Mouse (Mus musculus) lung, embryonic 14.5 days (tissue): ENCODE results near the gene Proser3. TPM values are rescaled to one million over a fixed set of nuclear protein-coding genes. Genes with fewer than 3 reads are reported as not detected.

Experiments
- ATAC-seq: fragments of 200-750 bp; cut with Nextera tagmentation; 2 replicates; pipeline ENCODE4 v1.8.0; 2017; ENCODE audit warnings: mild to moderate bottlenecking, moderate TSS enrichment, moderate library complexity; ENCODE audit not compliant: insufficient read depth
- DNase-seq: peaks from one replicate; pipeline ENCODE4 v3.0.0-alpha.2; 2015
- H3K27ac ChIP-seq: fragments of 300-500 bp; sonication (generic); 2 replicates; pipeline ENCODE4 v1.5.1; 2014; ENCODE audit warnings: low read depth, mild to moderate bottlenecking, moderate library complexity
- H3K27me3 ChIP-seq: fragments of 300-500 bp; sonication (generic); 2 replicates; pipeline ENCODE4 v1.6.1; 2014; ENCODE audit warnings: low read length, control low read depth; ENCODE audit not compliant: insufficient read depth
- H3K36me3 ChIP-seq: fragments of 300-500 bp; sonication (generic); 2 replicates; pipeline ENCODE4 v1.6.1; 2014; ENCODE audit warnings: control low read depth; ENCODE audit not compliant: insufficient read depth
- H3K4me1 ChIP-seq: fragments of 300-500 bp; sonication (generic); 2 replicates; pipeline ENCODE4 v1.6.1; 2014; ENCODE audit warnings: antibody characterized with exemption, control low read depth; ENCODE audit not compliant: insufficient read depth
- H3K4me2 ChIP-seq: fragments of 300-500 bp; sonication (generic); 2 replicates; pipeline ENCODE4 v1.6.1; 2014; ENCODE audit warnings: mild to moderate bottlenecking
- H3K4me3 ChIP-seq: fragments of 300-500 bp; sonication (generic); 2 replicates; pipeline ENCODE4 v1.5.1; 2014; ENCODE audit warnings: low read depth, low read length
- H3K9ac ChIP-seq: fragments of 300-500 bp; sonication (generic); 2 replicates; pipeline ENCODE4 v1.6.1; 2014
- H3K9me3 ChIP-seq: fragments of 300-500 bp; sonication (generic); 2 replicates; pipeline ENCODE4 v1.6.1; 2016; ENCODE audit warnings: low read depth, low read length, control low read depth
- CTCF ChIP-seq: IDR thresholded peaks from 2 replicates; pipeline ENCODE4 v1.5.1; 2016; ENCODE audit warnings: antibody characterized with exemption, low read depth
- WGBS: fragments of 180-500 bp; shearing (Covaris S2); extraction: QIAGEN DNeasy Blood & Tissue Kit; methylation state at CpG from one replicate; pipeline ENCODE4 v1.1.7; 2014; 5-methylcytosine and 5-hydroxymethylcytosine counted together
- polyA plus RNA-seq: library from polyadenylated mRNA; unstranded; fragments of >200 nt; fragmentation: Nextera tagmentation; extraction: Ambion mirVana; gene quantifications from 2 replicates; pipeline ENCODE4 v1.2.1, GENCODE M21; 2014

The Proser3 gene
- 18.3 and 18.7 TPM in 2 replicates for polyA plus RNA-seq

DNA sequence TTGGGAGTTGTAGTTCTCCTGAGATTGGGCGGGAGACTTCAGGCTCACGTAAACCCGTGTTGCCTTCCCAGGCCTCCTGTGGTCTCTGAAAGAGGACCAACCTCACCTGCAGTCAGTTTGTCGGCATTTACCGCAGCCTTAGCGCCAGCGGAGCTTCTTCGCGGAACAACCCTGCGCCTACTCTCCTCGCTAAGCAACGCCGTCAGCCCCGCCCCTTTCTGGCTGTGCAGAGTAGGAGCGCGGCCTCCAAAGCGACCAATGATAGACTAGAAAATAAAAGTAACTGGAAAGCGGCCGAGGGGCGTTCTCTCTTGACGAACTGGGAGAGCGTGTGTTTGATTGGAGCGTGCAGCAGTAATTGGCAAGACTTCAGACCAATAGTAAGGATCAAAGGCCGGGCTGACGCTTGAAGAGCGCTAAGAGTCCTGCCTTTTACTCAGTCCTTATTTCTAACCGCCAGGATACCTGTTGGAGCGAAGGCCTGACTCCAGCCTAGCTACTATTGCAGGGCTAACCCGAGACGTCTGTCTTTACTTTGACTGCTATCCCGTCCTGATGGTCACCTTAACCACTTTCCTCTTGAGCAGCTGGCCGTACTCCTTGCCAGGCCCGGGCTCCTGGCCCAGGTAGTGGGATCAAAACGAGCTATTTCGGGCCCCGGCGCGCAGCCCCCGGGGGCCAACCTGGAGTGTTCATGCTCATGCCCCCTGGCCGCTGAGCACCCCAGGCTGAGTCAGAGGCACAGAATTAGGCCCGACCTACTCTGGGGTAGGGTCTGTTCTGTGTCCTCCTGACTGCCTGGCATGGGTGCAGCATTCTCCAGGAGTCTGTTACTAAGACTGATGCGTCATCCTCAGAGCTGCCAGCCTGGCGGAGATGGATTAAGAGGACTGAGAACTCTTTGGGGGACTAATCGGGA, at the start of gene Proser3, which contains the start of gene Hspb6:
Gene Proser3, minus strand, starts transcription at position 198 of the 919 bp plus-strand sequence.
Gene Hspb6, plus strand, starts transcription at position 77 of the 919 bp plus-strand sequence.
- Histone ChIP-seq H3K27ac (peak within 1 kb of the TSS; percentile 98), H3K4me3 (peak within 1 kb of the TSS; percentile 62), H3K9me3 (no peaks in the 10 kb centered on the region), H3K9ac (peak within 1 kb of the TSS; percentile 62), H3K4me1 (peaks cover 8% of the 10 kb centered on the region), H3K4me2 (peak within 1 kb of the TSS; percentile 96), H3K36me3 (peaks cover 50% of the 10 kb centered on the region), H3K27me3 (no peaks in the 10 kb centered on the region)
- TF ChIP-seq CTCF: no peak
- peak; percentile 95 for ATAC-seq
- under 1% methylated on average over 44 of the region's 44 CpGs for WGBS
- DNase-seq: peak; percentile 100

DNA sequence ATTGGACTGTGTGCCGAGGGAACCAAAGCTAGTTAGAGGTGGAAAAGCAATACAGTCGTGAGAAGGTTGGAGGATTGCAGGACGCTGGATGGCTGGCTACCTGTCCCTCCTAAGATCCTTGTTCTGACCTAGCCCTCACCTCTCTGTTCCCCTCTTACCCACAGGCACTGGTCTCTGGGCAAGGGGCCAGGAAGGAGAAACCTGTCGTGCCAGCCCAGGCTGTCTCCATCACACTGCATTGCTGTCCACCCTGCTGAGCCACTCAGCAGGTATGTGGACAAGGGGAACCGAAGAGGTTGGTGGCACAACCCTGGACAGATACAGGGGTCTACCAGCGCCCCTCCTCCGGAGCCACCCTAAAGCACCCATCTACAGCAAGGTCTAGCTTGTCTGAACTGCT, 48.6 kb upstream of the Proser3 start:
- peak overlapping the region; percentile 88 for H3K27ac ChIP-seq
- WGBS: 56% methylated on average over 7 of the region's 7 CpGs

GRCm38 (mm10) chr7:30599933-30600353, 47.8 kb upstream of the Proser3 start:
- no peak overlapping the region for H3K9ac ChIP-seq
- H3K27ac ChIP-seq: peak overlapping the region; percentile 88
- no peak for TF ChIP-seq CTCF
- no peak overlapping the region for H3K4me3 ChIP-seq
- ATAC-seq (peak; percentile 95), DNase-seq (peak; percentile 97)
- peak overlapping the region; percentile 43 for H3K4me2 ChIP-seq
- no peaks in the 10 kb centered on the region; the same call in 1 of the 2 replicates for H3K4me1 ChIP-seq
- no peaks in the 10 kb centered on the region for H3K9me3 ChIP-seq
- no peaks in the 10 kb centered on the region for H3K36me3 ChIP-seq
- under 1% methylated on average over 16 of the region's 16 CpGs for WGBS
- no peaks in the 10 kb centered on the region for H3K27me3 ChIP-seq

More for the DNA sequence above, 48.6 kb upstream of the Proser3 start:
- peak; percentile 37; the same call in 1 of the 2 replicates for ATAC-seq
- no peak for TF ChIP-seq CTCF
- Histone ChIP-seq H3K27me3 (no peaks in the 10 kb centered on the region), H3K4me2 (peak overlapping the region; percentile 35; the same call in 1 of the 2 replicates), H3K9ac (no peak overlapping the region), H3K4me1 (no peaks in the 10 kb centered on the region; the same call in 1 of the 2 replicates), H3K4me3 (no peak overlapping the region), H3K9me3 (no peaks in the 10 kb centered on the region), H3K36me3 (no peaks in the 10 kb centered on the region)
- peak; percentile 57 for DNase-seq

GRCm38 (mm10) chr7:30598786-30599185, 46.7 kb upstream of the Proser3 start, which contains the start of gene Zbtb32:
Gene Zbtb32 (minus strand): TSS chr7:30598909.
- 87% methylated on average over 12 of the region's 12 CpGs for WGBS
- Histone ChIP-seq H3K4me3 (no peak within 1 kb of the TSS), H3K4me2 (peak within 1 kb of the TSS; percentile 43), H3K36me3 (no peaks in the 10 kb centered on the region), H3K4me1 (no peaks in the 10 kb centered on the region; the same call in 1 of the 2 replicates), H3K9me3 (no peaks in the 10 kb centered on the region), H3K27me3 (no peaks in the 10 kb centered on the region), H3K27ac (peak within 1 kb of the TSS; percentile 87), H3K9ac (no peak within 1 kb of the TSS)
- TF ChIP-seq CTCF: no peak
- DNase-seq: no peak
- ATAC-seq: no peak

DNA sequence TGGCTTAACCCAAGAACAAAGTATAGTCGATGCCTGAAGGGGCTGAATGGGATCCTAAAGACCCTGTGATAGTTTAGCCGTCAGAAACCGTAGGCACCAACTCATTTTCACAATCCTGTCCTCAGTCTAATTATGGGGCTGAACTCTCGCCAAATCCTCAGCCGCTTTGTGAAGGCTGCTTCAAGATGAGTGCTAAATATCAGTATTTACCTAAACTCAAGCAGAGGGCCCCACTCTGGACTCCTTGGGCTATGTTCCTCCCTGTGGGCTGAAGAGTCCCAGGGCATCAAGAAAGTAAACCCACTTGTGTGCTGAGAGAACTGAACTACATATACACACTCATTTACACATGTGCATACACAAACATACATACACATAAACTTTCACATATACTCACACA, 44.7 kb upstream of the Proser3 start:
- H3K4me3 ChIP-seq: no peak overlapping the region
- TF ChIP-seq CTCF: no peak
- no peak overlapping the region for H3K4me2 ChIP-seq
- H3K27me3 ChIP-seq: no peaks in the 10 kb centered on the region
- no peaks in the 10 kb centered on the region for H3K36me3 ChIP-seq
- no peak overlapping the region for H3K9ac ChIP-seq
- DNase-seq (no peak), ATAC-seq (no peak)
- no peaks in the 10 kb centered on the region; the same call in 1 of the 2 replicates for H3K4me1 ChIP-seq
- WGBS: 55% methylated on average over 5 of the region's 5 CpGs
- 0 out of 2 replicates have a peak overlapping the region, but pooled peaks have one; percentile 37 for H3K27ac ChIP-seq
- no peaks in the 10 kb centered on the region for H3K9me3 ChIP-seq

- 66% methylated on average over 5 of the region's 5 CpGs for WGBS
- ATAC-seq (no peak), DNase-seq (no peak)
- no peak overlapping the region for H3K9ac ChIP-seq
- H3K9me3 ChIP-seq: no peaks in the 10 kb centered on the region
- H3K4me2 ChIP-seq: no peak overlapping the region
- H3K36me3 ChIP-seq: no peaks in the 10 kb centered on the region
- no peaks in the 10 kb centered on the region; the same call in 1 of the 2 replicates for H3K4me1 ChIP-seq
- no peak for TF ChIP-seq CTCF
- H3K27me3 ChIP-seq: no peaks in the 10 kb centered on the region
- no peak overlapping the region for H3K4me3 ChIP-seq
- H3K27ac ChIP-seq: no peak overlapping the region
Observed at GRCm38 (mm10) chr7:30596093-30596492, 44.0 kb upstream of the Proser3 start.

- Histone ChIP-seq H3K4me2 (no peak overlapping the region), H3K36me3 (no peaks in the 10 kb centered on the region), H3K4me1 (0 out of 2 replicates have a peak, but pooled peaks cover 3% of the 10 kb centered on the region), H3K4me3 (no peak overlapping the region), H3K9ac (no peak overlapping the region), H3K27ac (no peak overlapping the region), H3K27me3 (no peaks in the 10 kb centered on the region), H3K9me3 (no peaks in the 10 kb centered on the region)
- TF ChIP-seq CTCF: no peak
- WGBS: 59% methylated on average over 4 of the region's 4 CpGs
- no peak for ATAC-seq
- DNase-seq: no peak
Observed at GRCm38 (mm10) chr7:30594510-30595024, 42.5 kb upstream of the Proser3 start.
